Mouse (Mus musculus): ENCODE results near the gene Prpf6.

Prpf6 gene

DNA sequence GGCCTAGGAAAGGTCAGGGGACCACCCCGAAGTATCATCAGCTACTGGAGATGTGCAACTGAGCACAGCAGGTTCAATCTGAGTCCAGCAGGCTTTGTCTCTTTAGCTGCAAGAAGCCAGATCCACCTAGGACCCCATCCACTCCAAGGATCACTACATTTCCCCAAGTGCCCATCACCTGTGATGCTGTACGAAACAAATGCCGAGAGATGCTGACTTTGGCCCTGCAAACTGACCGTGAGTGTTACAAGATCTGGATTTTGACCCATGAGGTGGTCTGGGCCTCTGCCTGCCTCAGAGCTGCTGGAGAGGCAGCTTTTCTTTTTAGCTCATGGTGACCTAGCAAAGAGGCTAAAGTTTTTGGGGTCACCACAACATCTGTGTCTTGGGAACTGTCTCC is 94.0 kb downstream of the Prpf6 start:
- DNase-seq (ENCODE audit: low read depth, low spot score): no peak

DNA sequence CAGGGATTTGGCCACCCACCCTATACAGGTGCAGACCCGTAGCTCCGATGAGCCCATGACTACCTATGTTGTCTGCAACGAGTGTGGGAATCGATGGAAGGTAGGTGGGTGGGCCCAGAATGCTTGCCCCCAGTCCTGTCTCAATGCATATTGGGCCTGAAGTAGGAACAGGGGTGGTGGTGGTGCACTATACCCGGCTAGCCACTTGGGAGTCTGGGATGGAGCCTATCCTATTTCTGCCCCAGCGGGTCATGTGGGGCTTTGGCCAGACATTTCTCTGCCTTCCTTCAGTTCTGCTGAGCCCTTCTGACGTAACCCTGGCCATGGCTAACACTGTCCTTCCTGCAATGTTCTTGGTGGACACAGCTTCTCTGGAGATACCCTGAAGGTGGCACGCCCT is 95.9 kb downstream of the Prpf6 start:
- DNase-seq (ENCODE audit: low read depth, low spot score): no peak

DNA sequence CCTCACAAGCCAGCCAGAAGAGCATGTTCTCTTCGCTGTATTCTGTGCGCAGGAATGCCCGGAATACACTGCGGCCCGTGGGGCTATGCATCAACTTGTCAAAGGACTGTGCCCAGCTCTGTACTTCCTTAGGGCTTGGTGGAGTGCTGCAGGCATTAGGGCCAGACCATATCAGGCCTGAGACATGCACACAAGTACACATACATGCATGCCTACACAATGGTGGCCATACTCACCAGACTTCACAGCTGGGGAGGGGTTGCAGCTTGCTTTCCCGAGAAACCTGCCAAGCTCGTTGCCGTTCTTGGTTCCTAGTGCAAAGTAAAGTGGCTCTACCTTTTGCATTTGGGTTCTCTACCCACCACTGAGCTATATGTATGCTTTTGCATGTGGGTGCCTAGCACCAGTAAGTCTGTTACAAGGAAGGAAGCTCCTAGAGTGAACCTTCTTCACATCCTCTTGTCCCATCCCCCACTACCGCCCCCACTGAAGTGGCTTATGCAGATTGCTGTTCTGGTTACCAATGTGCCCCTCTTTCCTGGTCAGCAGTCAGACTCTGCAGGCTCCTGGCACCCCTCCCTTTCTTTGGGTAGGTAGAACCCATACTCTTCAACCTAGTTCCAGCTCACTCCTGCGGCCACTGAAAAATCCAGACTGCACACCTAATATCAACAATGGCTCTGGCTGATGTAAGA is 97.9 kb downstream of the Prpf6 start:
- DNase-seq (ENCODE audit: low read depth, low spot score): no peak

DNA sequence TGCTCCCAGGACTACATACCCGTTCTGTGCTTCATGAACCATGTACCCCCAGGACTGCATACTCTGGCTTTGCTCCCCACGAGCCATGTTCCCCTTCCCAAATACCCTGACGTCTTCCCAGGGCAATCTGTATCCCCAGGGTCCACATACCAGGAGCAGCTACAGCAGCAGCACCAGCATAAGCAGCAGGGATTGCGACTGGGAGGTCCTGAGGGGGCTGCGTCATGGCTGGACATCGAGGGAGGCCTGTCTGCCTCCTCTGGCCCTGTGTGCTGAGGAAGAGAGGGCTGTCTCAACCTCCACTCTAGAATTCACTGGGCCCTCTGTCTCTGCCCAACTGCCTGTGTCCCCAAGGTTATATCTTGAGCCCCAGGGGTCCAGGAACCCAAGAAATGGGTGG is 99.4 kb downstream of the Prpf6 start:
- DNase-seq (ENCODE audit: low read depth, low spot score): no peak

DNA sequence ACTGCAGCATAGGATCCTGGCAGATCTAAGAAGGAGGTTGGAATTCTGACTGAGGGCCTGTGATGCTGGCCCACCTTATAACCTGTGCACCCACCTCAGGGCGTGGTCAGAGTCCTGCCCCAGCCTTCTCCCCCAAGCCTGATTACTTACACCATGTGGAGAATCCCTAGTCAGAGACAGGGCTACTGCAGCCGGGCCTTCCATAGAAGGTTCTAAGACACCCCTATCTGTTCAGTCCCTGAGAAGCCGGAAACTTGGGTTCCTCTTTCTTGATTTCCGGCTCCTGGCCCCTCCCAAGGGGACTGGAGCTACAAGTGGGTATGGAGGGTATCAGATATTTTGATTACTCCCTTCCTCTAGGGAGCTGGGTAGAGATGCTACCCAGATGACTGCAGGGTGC is 99.9 kb downstream of the Prpf6 start:
- no peak for DNase-seq (ENCODE audit: low read depth, low spot score)

DNA sequence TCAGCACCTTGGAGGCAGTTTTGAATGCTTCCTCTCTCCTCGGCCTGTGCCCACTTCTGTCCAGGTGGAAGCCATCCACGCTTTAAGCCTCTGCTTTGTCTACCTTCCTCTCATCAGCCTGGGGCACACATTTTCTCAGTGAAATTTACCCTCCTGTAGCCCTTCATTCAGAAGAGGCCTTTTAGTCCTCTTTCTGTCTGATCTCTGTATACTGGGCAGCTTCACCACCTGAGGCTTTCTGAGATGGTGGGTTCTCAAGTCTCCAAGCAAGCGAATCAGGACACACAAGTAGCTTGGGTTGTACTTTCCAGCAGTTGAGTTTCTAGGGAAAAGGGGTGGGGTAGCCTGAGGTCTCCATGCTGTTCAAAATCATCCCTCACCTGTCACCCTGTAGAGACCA is 100.6 kb downstream of the Prpf6 start:
- no peak for DNase-seq (ENCODE audit: low read depth, low spot score)

DNA sequence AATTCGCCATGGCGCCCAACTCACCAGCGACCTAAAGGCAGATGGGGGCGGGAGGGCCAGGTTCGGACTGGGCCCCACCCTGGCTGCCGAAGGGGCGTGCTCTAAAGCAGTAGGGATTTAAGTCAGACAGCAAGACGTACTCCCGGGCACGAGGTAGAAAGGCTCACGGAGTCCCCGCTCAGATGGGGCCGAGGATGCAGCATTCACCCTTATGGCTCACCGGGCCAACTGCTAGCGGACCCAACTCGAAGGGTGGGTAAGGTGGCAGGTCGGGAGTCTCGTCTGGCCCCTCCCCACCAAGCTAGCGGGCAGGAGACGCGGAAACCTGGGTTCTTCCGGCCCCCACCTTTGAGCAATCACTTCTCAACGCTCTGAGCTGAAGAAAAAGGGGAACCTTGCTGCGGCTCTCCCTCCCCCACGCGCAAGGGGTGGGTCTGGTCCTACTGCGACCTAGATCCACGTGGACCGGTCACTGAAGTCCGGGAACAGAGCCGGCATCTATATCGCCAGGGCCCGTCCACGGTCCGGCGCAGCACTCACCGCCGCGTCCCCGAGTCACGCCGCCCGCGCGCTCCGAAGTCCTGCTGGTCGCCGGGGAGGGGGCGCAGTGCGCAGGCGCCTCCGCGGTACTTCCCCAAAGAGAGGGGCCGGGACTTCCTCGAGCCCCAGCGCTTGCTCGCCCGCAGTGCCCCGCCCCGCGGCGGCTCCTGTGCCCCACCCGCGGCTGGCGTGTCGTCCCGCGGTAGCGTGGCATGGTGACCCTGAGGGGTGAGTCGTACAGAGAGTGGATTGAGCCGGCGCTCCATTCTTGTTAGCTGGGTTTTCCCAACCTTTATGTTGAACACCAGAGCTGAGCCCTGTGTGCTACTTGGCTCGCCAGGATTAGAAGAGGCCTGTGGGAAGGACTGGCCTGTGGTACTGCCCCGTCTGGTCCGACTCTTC is 101.9 kb downstream of the Prpf6 start, which contains the start of gene Rgs19:
Rgs19 (minus strand) TSS at position 639 of the 942 bp plus-strand sequence.
- DNase-seq (ENCODE audit: low read depth, low spot score): peak; percentile 70

DNA sequence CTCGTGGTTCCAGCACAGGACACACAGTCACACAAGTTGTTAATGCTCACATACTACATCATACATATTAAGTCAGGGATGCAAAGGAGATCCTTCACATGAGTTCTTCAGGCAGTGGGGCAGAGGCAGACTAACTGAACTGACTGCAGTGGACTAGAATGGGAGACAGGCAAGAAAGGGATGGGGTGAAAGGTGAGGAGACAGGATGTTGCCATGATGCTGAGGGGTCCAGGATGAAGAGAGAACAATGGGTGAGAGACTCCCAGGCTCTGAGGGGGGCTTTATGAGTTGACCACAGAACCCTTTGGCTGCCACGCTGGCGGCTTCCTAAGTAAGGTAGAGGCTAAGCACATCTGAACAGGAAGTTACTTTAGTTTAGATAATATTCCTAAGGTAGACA is 102.9 kb downstream of the Prpf6 start:
- no peak for DNase-seq (ENCODE audit: low read depth, low spot score)

DNA sequence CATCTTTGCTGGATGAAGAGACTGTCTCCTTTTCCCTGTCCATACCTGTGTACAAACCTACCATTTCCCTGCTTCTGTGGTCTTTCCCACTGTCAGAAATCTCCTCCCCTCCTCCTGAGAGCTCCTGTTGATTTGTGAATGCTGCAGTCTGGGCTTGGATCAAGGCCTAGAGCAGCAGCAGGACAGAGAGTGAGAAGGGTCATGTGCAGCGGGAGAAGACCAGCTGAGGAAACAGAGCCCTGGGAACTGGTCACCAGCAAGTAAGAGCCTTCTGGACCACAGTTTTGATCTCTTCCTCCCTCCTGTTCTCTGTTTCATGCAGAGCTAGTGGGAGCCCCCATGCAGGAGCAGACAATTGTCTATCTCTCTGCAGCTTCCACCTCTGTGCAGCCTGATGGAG is 104.1 kb downstream of the Prpf6 start:
- DNase-seq (ENCODE audit: low read depth, low spot score): no peak

DNA sequence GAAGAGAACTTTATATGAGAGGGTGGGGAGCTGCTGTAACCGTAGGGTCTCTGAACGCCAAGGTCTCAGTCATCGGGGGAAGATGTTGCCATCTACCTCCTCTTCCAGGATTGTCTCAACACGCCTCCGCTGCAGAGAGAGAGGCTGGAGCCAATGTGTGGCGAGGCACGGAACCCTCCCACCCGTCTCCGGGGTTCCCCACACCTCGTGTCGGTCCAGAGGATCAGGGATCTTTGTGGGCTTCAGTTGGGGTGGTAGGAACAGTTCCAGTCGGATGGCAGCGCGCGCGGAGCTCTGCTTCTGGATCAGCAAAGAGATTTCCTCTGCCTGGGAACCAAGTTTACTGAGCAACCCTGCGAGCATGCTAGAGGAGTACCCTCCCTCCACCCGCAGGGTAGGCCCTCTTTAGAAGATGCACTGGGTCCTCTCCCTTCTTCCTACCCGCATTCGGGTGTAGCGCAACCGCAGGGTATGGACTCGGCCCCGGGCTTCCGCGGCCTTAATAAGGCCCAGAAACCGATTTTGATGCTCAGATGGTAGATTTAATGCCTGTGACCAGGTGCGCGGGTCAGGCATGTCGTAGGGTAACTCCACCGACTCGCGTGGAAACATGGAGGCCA is 105.2 kb downstream of the Prpf6 start:
- no peak for DNase-seq (ENCODE audit: low read depth, low spot score)

DNA sequence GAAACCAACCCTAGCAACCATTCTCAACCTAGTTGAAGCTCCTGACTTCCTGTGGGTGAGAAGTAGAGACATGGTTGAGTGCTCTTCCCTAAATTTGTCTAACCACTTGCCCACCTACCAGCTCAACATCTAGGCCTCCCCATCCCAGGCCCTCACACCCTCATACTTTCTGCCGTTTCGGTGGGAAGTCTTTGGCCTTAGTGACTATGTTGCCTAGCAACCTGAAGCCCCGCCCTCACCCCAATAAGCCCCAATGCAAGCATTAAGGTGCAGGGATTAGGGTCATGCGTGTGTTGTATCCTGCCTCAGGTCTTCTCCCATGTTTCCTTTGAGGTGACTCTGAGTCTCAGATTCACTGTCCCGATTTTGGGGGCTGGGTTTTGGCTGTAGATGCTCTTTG is 106.6 kb downstream of the Prpf6 start, which contains the start of gene Lkaaear1:
Lkaaear1 (minus strand) TSS at position 202 of the 400 bp plus-strand sequence.
- no peak for DNase-seq (ENCODE audit: low read depth, low spot score)

All from skeletal muscle tissue, adult 2 months (tissue).